Comparison of ENCODE assay signal across 7 mouse cellular contexts in the genomic region with DNA sequence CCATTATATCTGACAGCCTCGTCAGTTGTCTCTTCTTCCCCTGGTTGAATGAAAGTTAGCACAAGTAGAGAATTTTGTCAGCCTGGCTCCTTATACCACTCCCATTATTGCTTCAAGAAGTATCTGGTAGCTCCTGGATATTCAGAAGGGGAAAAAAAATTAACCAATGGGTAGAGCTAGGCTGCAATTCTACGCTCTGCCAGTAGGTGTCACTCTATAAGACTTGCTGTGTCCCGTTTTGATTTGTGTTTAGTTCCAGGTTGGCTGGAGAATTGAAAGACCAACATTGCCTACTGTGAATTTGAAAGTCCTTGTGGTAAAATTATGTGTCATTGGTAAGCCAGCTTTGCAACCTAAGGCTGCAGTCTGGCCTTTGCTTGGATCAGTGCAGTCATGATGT.
A peak's percentile ranks its signal among the peaks of the same experiment; 100 is the strongest.
DNase-seq lines count a peak whose midpoint lies in the region; ATAC-seq and TF ChIP-seq lines count a peak whose summit lies in the region.

No protein-coding gene starts in this region.

- H3K27me3 ChIP-seq in kidney, embryonic 16.5 days (ENCODE audit: insufficient read depth, low read length), result no peaks in the 10 kb centered on the region
- H3K27me3 ChIP-seq in MEL (ENCODE audit: control insufficient read depth in 1 of 2, insufficient read depth in 2 of 2, low read length in 2 of 2), result no peaks in the 10 kb centered on the region

- peak; percentile 48 to 97 (median 74) for TF ChIP-seq CTCF in MEL (IDR thresholded peaks at IDR 0.05 in 2 of 3, conservative IDR thresholded peaks at IDR 0.05 in 1 of 3; ENCODE audit: control insufficient read depth in 1 of 3, insufficient read depth in 1 of 3, low read depth in 2 of 3, low read length in 3 of 3, poor library complexity in 1 of 3, severe bottlenecking in 1 of 3)

- TF ChIP-seq RAD21 in MEL (IDR thresholded peaks at IDR 0.05; ENCODE audit: low read depth, low read length), result peak; percentile 34

- no peaks in the 10 kb centered on the region for H3K9me3 ChIP-seq in kidney, embryonic 16.5 days (ENCODE audit: low read length)
- H3K9me3 ChIP-seq in MEL (replicated peaks; ENCODE audit: insufficient read depth, low read length), result no peaks in the 10 kb centered on the region

- no peaks in the 10 kb centered on the region for H3K36me3 ChIP-seq in kidney, embryonic 16.5 days (ENCODE audit: insufficient read depth, low read length)
- no peaks in the 10 kb centered on the region for H3K36me3 ChIP-seq in MEL (ENCODE audit: control insufficient read depth in 1 of 2, insufficient read depth in 2 of 2, low read length in 2 of 2)

- H3K4me3 ChIP-seq in kidney, embryonic 16.5 days (ENCODE audit: low read length), result no peak overlapping the region
- no peak overlapping the region for H3K4me3 ChIP-seq in MEL (ENCODE audit: control insufficient read depth in 1 of 2, insufficient read depth in 1 of 2, low read depth in 2 of 2, low read length in 2 of 2)

- peak; percentile 40 for DNase-seq in kidney, adult 9 months
- peak; percentile 59 for DNase-seq in MEL (ENCODE audit: low read depth, low spot score)
- peak; percentile 20 for DNase-seq in c-Kit-positive CD71-positive TER-119-positive erythroid progenitor cells, embryonic 14.5 days (ENCODE audit: low spot score)
- peak; percentile 44 for DNase-seq in lung, postnatal 25 days (ENCODE audit: low spot score)
- no peak for DNase-seq in ovary, postnatal 36 days (ENCODE audit: low spot score)
- DNase-seq in left cerebral cortex, postnatal 10 days (ENCODE audit: extremely low spot score in 1 of 2, low spot score in 2 of 2), result no peak

- H3K27ac ChIP-seq in kidney, embryonic 16.5 days (ENCODE audit: low read length), result no peak overlapping the region
- no peak overlapping the region for H3K27ac ChIP-seq in MEL (ENCODE audit: control insufficient read depth, low read depth, low read length)

- no peak for ATAC-seq in kidney, embryonic 16.5 days (ENCODE audit: low FRiP score, low TSS enrichment)

- TF ChIP-seq EP300 in MEL (IDR thresholded peaks at IDR 0.05; ENCODE audit: low read depth in 1 of 2, low read length in 2 of 2), result no peak

- no peaks in the 10 kb centered on the region for H3K4me1 ChIP-seq in kidney, embryonic 16.5 days (ENCODE audit: insufficient read depth, low read length)
- H3K4me1 ChIP-seq in MEL (ENCODE audit: control insufficient read depth in 1 of 2, insufficient read depth in 2 of 2, low read length in 2 of 2), result no peaks in the 10 kb centered on the region

- intact Hi-C loops in left cerebral cortex, postnatal 10 days (cut with DNase I), result no loop called here

- 49% methylated on average over 3 of the region's 3 CpGs for WGBS in kidney, embryonic 16.5 days

- TF ChIP-seq POLR2A in MEL (IDR thresholded peaks at IDR 0.05; ENCODE audit: control insufficient read depth in 1 of 2, insufficient read depth in 1 of 2, low read depth in 1 of 2, low read length in 2 of 2, poor library complexity in 1 of 2), result no peak

- no peak overlapping the region for H3K4me2 ChIP-seq in kidney, embryonic 16.5 days (replicated peaks; ENCODE audit: low read depth, low read length)

- no peak overlapping the region for H3K9ac ChIP-seq in kidney, embryonic 16.5 days (replicated peaks; ENCODE audit: low read length)
- H3K9ac ChIP-seq in MEL (ENCODE audit: control insufficient read depth, low read depth, low read length, poor library complexity, severe bottlenecking), result no peak overlapping the region

- H3K79me2 ChIP-seq in MEL (ENCODE audit: control insufficient read depth, insufficient read depth, low read length, poor library complexity), result no peaks in the 10 kb centered on the region

TF ChIP-seq in MEL, 35 proteins besides CTCF, POLR2A, EP300 and RAD21:
- TF ChIP-seq SMC3 (IDR thresholded peaks at IDR 0.05; ENCODE audit: low read depth, low read length) (peak; percentile 50), ZNF384 (IDR thresholded peaks at IDR 0.05; ENCODE audit: low read depth, low read length) (peak; percentile 51), POLR2AphosphoS5 (IDR thresholded peaks at IDR 0.05; ENCODE audit: borderline replicate concordance, low read depth, low read length) (no peak), ZC3H11A (IDR thresholded peaks at IDR 0.05; ENCODE audit: low read depth, low read length) (peak; percentile 11; the same call in 1 of the 2 replicates)

Comparison
In these comparisons a context has a peak if more than half of its experiments do, and no peak if none do; other contexts are left out.
1. DNase-seq: peak in kidney, adult 9 months (single experiment), MEL (single experiment), c-Kit-positive CD71-positive TER-119-positive erythroid progenitor cells, embryonic 14.5 days (single experiment) and lung, postnatal 25 days (single experiment); none in ovary, postnatal 36 days (single experiment) and left cerebral cortex, postnatal 10 days (0 of 2).